Mouse (Mus musculus): ENCODE results near the gene Egfl7.

Gene Egfl7

DNA sequence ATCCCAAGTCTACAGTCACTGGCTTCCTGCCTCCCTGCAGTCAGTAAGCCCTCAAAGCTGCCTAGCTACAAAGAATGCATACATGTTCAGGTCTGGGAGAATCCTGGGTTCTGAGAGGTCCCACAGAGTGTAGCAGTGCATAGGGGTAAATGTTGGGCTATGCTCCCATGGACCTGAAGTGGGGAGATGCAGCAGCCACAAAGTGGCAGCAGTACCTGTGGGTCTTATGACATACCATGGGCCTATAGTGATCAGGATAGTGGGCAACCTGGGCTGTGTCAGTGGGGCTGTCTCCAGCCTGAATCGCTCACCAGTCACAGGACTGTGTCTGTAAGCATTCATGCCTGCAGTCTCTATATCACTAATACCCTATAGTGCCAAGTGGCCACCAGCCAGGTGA lies at the start of gene Egfl7:
Egfl7 (plus strand) TSS at position 301 of the 400 bp plus-strand sequence.
- no peak for DNase-seq (ENCODE audit: low read depth, low spot score)

DNA sequence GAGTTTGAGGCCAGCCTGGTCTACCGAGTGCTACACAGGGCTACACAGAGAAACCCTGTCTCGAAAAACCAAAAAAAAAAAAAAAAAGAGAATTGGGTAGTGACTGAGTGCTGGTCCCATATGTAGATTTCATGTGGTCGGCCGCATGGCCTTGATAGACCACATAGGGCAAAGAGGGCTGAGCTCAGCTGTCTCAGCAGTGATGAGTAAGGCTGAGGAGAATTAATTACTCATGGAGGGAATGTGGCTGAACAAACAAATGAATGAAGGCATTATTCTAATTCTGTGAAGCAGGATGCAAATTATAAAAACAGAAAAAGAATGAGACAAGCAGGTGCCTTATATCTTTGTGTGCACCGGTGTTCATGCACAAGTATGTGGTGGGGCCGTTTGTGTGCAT lies 48.0 kb upstream of the Egfl7 start:
- no peak for DNase-seq (ENCODE audit: low read depth, low spot score)

DNA sequence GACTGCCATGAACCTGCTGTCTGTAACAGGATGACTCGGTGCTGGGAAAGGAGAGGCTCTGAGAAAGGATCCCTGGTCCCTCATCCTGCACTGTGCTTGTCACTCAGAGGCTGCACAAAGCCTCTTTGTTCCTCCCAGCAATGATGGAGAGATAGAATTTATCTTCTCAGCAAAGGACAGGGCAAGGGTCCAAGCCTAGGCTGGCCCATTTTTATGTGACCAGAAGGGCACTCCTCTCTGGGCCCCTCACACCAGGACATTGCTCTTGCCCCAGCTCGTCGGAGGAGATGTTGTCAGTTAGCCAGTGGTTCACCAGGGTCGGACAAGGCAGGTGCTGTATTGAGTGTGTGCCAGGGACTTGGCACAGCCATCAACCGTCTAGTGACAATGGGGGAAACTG lies 46.6 kb upstream of the Egfl7 start:
- no peak for DNase-seq (ENCODE audit: low read depth, low spot score)

DNA sequence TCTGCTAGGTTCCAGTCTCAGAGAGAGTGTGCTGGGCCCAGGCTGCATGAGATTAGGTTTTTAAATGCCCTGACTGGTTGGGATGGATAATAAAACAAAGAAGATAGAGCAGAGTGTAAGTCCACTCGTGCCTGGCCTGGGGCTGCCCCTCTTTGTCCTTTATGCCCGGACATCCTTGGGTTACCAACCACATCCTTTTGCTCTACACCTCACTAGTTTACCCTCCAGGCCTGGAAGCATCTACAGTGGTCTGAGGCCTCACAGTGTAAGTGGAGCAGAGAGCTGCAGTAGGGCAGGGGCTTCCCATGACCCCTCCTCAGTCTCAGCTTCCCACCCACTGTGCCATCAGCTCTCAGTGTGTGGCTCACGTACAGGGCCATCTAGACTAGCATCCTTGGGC lies 45.7 kb upstream of the Egfl7 start:
- no peak for DNase-seq (ENCODE audit: low read depth, low spot score)

DNA sequence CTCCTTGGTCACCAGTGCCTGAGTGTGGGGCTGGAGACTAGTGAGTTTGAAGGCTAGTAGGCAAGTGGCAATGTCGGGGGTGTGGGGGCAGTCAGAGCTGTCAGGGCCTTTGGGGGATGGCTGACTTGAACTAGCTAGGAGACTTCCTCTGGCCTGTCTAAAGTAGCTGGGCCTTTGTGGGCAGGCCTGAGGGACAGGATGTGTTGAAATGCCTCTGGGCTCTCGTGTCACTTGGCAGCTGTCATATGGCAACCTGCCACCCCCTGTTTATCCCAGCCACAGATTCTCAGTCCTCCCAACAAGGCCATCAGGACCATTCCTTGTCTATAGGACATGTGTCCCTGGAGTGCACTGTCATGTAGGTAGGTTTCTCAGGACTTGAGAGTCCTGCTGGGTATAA lies 45.2 kb upstream of the Egfl7 start:
- no peak for DNase-seq (ENCODE audit: low read depth, low spot score)

DNA sequence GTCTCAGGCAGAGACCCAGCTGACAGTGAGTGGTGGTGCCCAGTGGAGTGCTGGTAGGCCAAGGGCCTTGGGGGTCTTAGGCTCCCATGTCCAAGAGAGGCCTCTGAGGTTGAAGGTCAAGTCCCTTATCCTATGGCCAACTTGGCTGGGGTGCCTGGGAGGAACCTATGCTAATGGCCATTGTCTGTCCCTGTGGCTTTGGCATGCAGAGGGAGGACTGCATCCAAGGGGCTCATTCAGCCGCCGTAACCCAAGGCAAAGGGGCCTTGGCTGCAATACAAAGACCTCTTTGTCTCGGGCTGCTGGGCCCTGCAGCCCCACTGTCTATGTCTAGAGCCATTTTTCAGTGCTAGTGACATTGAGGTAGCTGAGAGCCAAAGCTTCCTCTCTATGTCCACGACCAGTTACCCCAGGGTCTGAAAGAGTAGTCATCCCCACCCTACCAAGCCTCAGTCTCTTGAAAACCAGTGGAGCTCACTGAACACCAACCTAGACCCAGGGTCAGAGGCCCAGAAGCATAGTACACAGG lies 44.2 kb upstream of the Egfl7 start:
- DNase-seq (ENCODE audit: low read depth, low spot score), result no peak

DNA sequence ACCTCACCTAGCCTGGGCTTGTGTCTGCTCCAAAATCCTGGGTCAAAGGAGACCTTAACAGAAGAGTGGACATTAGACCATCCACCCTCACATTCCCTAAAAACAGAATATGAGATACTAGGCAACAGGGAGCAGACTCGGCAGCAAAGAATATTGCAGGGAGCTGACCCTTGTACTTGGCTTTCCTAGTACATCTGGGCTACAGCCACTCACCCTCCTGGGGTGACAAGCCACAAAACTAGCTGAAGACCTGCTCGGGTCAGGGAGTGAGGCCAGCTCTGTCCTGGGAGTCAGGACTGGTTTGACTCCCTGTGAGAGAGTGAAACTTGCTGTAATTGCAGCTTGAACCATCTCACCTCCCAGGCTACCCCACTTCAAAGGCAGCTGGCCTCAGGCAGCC lies 40.3 kb upstream of the Egfl7 start:
- DNase-seq (ENCODE audit: low read depth, low spot score), result no peak

DNA sequence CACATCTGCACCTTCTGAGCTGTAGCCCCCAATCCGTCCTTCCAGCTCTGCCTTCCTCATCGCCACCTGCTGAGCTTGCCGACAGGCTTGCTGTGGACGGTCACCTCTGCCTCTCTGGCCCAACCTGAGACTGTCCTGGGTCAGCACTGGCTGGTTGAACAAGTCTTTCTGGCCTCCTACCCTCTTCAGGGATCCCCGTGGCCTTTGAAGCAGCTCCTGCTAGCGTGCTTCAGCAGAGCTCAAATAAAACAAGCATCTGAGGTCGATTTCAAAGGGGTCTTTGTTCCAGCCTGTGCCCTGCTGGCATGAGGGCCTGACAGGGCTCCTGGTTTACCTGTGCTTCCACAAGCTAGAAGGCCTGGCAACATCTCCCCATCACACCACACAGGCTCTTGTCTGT lies 39.1 kb upstream of the Egfl7 start:
- DNase-seq (ENCODE audit: low read depth, low spot score), result no peak

DNA sequence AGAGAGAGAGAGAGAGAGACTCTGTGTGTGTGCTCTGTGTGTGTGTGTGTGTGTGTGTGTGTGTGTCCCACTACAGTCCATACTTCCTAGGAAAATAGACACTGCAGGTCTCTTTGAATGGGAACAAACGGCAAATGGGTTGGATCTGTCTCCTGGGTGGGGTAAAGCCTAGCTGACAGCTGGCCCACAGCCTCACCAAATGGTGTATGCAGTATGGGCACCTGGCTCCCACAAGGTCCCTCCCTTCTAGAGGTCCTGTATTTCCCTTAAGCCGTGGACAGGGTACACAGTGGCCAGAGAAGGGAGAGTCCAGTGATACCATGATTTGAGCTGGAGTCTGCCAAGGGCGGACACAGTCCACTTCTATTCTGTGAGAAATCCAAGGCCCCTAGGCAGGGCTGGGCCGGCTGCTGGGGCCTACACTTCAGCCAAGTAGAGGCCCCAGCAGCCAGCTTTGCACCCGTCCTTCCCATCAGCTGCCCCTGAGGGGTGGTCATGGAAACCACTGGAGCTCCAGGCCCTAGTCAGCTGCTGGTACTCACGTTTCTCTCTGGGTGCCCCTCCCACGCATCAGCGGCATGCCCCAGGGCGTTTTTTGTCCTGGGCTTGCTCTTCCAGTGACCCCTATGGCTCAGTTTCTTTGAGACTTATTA lies 38.4 kb upstream of the Egfl7 start:
- DNase-seq (ENCODE audit: low read depth, low spot score), result no peak

DNA sequence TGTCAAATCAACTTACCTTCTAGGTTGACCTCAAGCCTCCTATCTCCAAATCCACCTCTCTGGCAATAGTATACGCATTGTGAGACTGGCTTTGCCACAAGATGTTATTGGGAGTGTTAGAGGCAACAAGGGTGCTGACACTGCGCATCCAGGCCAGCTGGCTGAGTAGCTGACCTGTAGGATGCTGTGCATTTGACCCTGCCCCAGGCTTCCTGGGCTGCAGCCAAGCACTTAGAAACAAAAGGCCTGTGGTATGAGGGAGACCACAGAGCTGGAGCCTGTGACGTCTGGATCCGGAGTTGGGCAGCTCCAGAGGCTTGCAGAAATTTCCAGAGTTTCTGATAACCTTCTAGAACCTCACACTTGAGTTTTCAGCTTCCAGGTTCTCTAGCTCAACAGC lies 36.7 kb upstream of the Egfl7 start:
- no peak for DNase-seq (ENCODE audit: low read depth, low spot score)

DNA sequence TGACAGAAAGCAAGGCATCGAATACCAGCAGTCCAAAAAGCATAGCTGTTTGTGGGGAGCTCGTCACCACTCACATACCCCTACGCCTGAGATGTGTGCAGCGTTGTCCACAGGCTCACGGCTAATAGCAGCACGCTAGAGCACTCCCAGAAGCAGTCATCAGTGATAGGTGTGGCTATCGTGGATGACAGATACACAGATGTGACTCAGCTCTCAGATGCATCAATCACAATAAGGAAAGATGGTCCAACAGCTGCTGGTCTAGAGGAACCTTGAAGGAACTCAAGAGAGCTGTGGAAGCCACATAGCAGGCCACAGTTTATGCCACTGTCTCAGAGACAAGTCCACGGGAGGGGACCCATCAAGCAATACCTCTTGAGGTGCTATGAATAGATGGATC lies 36.0 kb upstream of the Egfl7 start:
- no peak for DNase-seq (ENCODE audit: low read depth, low spot score)

DNA sequence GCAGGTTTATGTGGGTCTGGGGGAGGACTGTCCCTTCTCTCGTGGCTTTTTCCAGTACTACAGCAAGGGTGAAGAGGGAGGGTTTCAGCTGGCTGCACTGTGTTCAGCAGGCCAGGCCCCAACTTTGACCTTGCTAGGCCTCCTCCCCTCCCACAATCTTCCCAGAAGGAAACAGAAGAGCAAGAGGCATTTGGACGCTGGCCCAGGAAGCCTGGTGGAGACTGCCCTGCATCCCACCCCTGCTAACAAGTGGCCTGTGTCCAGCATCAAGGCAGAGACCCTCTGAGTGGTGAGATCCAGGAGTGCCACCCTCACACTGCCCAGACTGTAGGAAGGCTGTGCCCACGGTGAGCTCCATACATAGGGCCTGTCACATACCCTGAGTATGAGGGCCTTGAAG lies 35.5 kb upstream of the Egfl7 start:
- no peak for DNase-seq (ENCODE audit: low read depth, low spot score)

DNA sequence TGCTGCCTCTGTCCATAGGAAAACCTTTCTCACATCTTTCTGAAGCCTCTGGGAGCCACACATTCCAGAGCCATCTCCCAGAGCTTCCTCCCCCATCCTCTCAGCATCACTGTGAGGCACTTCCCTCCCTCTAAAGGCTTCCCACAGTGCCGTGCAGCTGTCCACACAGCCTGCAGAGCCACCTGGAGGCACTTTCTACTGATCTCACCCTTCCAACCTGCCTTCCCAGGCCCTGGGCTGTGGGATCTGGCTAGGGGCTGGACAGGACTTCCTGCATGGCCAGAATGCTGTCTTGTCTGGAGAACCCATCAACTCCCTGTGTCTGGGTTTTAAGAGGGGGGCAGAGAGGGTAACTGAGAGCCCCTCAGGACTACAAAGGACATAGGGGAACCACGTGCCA lies 32.3 kb upstream of the Egfl7 start:
- no peak for DNase-seq (ENCODE audit: low read depth, low spot score)

DNA sequence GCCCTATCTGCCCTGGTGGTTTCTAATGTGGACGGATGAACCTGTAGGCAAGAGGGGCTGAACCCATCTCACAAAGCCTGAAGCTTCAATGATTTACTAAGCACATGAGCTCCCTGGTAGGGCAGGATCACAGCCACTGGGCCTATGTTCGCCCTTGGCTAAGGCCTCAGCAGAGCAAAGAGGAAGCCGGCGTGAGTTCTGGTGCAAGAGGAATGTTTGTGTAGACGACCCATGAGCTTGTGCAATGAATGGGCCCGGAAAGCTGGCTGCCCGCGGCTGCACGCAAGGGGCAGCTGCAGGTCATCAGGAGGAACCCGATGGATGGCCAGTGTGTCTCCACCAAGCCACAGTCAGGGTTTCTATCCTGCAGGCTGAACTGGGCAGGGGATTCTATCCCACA lies 30.0 kb upstream of the Egfl7 start:
- DNase-seq (ENCODE audit: low read depth, low spot score), result no peak

DNA sequence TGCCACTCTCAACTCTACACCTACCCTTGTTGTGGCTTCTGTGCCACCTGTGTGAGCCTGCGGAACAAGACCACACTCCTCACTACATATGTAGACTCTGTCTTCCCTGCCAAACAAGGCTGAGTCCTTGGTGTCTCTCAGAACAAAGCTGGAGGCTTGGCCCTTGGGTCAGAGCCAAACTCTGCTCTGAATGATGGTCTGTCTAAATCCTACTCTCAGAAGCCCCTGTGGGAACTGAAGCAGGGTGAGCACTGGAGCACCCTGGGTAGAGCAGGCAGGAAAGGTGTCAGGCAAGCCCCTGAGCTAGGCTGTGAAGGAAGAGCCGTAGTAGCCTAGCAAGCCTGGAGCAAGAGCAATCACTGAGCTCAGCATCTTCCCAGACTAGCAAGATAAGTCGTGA lies 29.6 kb upstream of the Egfl7 start:
- DNase-seq (ENCODE audit: low read depth, low spot score), result no peak

DNA sequence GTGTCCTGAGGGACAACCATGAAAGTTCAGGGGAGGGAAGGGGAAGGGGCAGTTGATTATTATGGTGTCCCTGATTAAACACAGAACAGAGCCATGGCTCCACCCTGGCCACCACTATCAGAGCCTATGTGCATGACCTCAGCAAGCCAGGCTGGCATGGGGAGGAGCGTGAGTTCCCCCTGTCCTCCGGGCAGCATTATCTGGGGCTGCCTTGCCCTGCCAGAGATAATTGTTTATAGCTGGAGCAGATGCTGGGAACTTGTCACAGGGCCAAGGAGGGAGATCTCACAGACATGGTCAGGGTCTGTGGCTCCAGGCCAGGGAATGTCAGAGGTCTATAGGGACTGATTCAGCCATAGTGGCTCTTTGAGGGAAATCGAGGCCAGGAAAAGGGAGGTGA lies 29.0 kb upstream of the Egfl7 start:
- DNase-seq (ENCODE audit: low read depth, low spot score), result no peak

DNA sequence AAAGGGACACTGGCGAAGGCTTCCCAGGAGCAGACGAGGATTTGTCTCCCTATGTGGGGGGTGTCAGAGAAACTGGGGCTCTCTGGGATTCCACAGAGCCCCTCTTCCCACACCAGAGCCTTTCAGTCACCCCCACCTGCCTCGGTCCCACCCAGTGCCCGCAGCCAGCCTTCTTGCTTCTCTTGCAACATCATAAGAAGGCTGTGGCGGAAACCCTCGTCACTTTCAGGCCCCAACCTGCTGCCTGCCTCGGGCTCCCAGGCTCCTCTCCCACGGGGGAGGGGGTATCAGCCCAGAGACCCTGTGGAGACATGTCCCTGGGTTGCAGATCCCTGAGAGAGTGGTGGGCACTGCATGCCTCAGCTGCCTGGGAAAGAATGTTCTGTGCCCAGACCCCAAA lies 28.4 kb upstream of the Egfl7 start:
- DNase-seq (ENCODE audit: low read depth, low spot score), result no peak

DNA sequence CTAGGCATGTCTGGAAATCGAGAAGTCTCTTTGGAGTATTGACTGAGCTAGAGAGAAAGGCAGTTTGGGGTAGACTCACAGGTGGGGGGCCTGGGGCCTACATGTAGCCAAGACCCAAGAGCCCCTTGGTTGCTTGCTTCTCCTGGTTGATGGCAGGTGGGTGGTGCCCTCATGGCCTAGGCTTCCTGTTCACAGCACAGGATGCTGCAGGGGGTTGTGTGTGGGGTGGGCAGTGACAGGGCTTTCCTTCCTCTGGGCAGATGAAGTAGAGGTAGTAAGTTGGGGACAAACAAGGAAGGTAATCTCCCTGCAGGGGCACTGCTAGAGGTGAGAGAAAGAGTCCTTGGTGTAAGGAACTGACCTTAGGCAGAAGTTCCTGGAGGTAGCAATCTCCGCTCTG lies 27.7 kb upstream of the Egfl7 start:
- DNase-seq (ENCODE audit: low read depth, low spot score), result no peak

DNA sequence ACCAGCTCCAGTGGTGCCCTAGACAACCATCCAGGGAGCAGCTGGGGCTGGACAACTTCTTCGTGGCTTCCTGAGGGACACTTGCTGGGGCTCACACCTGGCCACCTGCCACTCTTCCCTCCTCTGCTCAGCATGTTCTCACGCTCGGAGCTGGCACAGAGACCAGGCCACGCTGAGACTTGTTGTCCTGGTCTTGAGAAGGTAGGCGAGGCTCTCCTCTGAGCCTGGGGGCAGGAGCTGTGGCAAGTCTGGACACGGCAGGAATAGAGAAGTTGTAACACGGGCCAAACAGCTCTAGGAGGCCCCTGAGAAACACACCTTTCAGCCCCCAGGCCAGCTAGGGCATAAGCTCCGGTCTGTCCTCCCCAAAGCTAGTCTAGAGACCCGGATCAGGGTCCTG lies 25.9 kb upstream of the Egfl7 start:
- DNase-seq (ENCODE audit: low read depth, low spot score), result no peak

DNA sequence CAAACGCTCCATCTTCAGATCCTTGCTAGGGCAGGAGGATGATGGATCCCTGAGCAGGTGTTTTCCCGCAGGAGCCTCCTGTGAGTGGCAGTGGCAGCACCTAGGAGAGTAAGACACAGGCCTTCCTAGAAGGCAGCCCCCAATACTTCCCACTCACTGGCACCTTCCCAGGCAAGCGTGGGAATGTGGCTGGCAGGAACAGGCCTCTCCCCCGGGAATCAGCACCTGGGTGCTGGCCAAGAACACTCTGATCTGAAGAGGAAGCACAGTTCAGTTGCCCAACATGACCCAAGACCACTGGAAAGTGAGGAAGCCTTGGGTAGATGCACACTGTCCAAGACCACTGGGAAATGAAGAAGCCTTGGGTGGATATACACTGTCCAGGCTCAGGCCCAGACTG lies 24.7 kb upstream of the Egfl7 start:
- DNase-seq (ENCODE audit: low read depth, low spot score), result no peak

DNA sequence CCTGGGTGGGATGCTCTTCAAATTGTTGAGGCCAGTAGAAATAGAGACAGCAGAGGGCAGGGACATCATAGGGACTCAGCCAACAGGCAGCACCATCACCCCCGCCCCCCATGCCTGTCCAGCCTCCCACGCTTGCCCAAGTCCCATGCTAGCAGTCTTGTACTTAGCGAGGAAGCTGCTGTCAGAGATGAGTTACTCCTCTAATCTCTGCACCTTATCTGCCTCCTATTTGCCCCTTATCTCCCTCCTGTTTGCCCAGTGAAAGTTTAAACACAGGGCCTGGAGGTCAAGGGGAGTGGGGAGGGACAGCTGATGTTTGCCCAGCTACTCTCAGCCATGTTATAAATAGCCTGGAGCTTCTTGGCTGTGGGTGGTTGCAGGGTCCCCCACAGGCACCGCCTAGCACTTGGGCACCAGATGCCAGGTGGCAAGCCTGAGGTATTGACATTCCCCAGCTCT lies 23.2 kb upstream of the Egfl7 start:
- DNase-seq (ENCODE audit: low read depth, low spot score), result no peak

DNA sequence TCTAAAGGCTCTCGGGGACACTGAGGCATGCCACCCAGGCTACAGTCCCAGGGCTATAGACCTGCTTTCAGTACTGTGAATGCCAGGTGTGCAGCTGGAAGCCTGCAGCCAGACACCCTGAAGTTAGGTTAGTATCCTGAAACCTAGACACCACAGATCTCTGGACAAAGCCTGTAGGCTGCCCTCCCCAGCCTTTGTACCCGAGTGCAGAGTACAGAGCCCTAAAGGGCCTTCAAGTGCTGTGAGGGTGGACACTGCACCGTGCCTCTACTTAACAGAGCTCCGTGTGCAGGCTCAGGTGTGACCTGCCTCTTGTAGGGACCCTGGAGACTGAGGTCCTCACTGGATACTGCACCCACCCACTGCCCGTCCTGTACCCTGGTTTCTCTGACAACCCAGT lies 19.3 kb upstream of the Egfl7 start:
- DNase-seq (ENCODE audit: low read depth, low spot score), result no peak

DNA sequence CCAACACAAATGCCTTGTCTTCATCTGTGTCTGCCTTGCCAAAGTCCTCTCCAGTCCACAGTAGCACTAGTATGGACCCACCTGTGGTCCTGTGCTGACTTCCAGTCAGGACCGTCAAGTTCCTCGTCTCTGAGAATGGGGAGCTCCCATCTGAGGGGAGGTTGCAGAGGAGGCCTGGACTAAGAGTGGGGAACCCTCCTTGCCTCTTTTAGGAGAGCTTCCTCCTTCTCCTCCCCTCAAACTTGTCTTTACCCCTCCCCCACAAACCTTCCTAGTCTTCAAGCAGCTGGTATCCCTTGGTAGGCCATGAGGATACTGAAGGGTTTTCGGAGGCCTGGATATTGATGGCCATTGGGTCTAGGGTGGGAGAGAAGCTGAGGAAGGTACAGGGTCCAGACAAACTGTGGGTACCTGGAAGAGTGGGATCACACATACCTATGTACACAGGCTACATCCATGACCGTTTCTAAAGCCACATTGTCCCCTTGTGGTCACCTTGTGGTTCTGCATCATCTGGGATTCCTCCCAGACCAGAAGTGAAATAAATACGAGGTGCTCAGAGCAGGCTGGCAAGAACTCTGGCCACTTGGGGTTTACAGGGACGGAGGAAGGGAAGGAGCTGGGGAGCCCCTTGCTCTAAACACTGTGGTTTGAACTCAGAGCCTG lies 18.3 kb upstream of the Egfl7 start:
- peak; percentile 55 for DNase-seq (ENCODE audit: low read depth, low spot score)

DNA sequence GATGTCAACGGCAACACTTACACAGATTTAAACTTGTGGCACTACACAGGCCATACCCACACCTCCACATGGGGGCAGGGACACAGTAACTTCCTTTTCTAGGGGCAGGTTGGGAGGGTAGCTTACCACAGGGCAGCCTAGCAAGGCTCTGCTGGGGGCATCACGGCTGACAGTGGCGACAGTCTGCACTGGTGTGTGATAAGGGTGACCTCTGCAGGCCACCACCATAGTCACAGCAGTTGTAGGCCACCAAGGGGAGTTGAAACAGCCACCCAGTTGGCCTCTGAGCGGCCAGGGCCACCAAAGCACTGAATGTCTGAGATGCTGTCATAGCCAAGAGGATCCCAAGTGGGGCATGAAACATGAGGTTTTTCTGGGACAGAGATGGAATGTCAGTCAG lies 13.6 kb upstream of the Egfl7 start:
- DNase-seq (ENCODE audit: low read depth, low spot score), result peak; percentile 46

Measured in retina, postnatal 7 days (tissue).